Mouse (Mus musculus) C2C12 (cell line): ENCODE data around the gene Fem1b. TPM values are rescaled to one million over a fixed set of nuclear protein-coding genes. Genes with fewer than 3 reads are reported as not detected.
A peak's percentile ranks its signal among the peaks of the same experiment; 100 is the strongest.

Experiments
- H3K27me3 ChIP-seq: one replicate; pipeline ENCODE4 v1.6.1; 2011; ENCODE audit not compliant: control insufficient read depth, insufficient read depth, insufficient read length
- H3K36me3 ChIP-seq: one replicate; pipeline ENCODE4 v1.6.1; 2011; ENCODE audit not compliant: control insufficient read depth, insufficient read depth
- H3K4me3 ChIP-seq: one replicate; pipeline ENCODE4 v1.5.1; 2011; ENCODE audit warnings: mild to moderate bottlenecking, control low read depth; ENCODE audit not compliant: poor library complexity, insufficient read depth, severe bottlenecking
- H3K79me2 ChIP-seq: one replicate; pipeline ENCODE4 v1.6.1; 2011; ENCODE audit not compliant: control insufficient read depth, insufficient read depth
- H3K79me3 ChIP-seq: one replicate; pipeline ENCODE4 v1.6.1; 2011; ENCODE audit warnings: low read depth, control low read depth
- H3ac ChIP-seq: one replicate; pipeline ENCODE3; 2011; ENCODE audit warnings: low read depth; ENCODE audit not compliant: control insufficient read depth, insufficient read length
- CEBPB ChIP-seq: IDR thresholded peaks from one replicate; pipeline ENCODE4 v1.6.1; 2011; ENCODE audit warnings: low read depth, mild to moderate bottlenecking, control low read depth, moderate library complexity
- CTCF ChIP-seq: IDR thresholded peaks from one replicate; pipeline ENCODE4 v1.5.1; 2011; ENCODE audit not compliant: control insufficient read depth, insufficient read depth, insufficient read length
- FOSL1 ChIP-seq: IDR thresholded peaks from one replicate; pipeline ENCODE4 v1.8.0; 2011; ENCODE audit warnings: mild to moderate bottlenecking, low read length; ENCODE audit not compliant: poor library complexity, insufficient read depth, severe bottlenecking
- MAX ChIP-seq: IDR thresholded peaks from one replicate; pipeline ENCODE4 v1.6.1; 2011; ENCODE audit warnings: mild to moderate bottlenecking, control low read depth
- MYOD1 ChIP-seq: IDR thresholded peaks from one replicate; pipeline ENCODE4 v1.6.1; 2011; ENCODE audit warnings: low read depth; ENCODE audit not compliant: control insufficient read depth, insufficient read length
- MYOG ChIP-seq: IDR thresholded peaks from one replicate; pipeline ENCODE4 v1.6.1; 2011; ENCODE audit not compliant: control insufficient read depth, insufficient read length; ENCODE audit errors: extremely low read depth
- USF1 ChIP-seq: IDR thresholded peaks from one replicate; pipeline ENCODE4 v1.6.1; 2011; ENCODE audit warnings: low read depth, mild to moderate bottlenecking, control low read depth, moderate library complexity
- polyA plus RNA-seq: library from polyadenylated mRNA; unstranded; fragments of >200 nt; fragmentation: generic; extraction: Trizol; gene quantifications from one replicate; pipeline ENCODE4 v1.2.1, GENCODE M21; 2012; ENCODE audit warnings: missing spikeins

Gene Fem1b
- polyA plus RNA-seq, 1 experiment = 11.0 TPM

DNA sequence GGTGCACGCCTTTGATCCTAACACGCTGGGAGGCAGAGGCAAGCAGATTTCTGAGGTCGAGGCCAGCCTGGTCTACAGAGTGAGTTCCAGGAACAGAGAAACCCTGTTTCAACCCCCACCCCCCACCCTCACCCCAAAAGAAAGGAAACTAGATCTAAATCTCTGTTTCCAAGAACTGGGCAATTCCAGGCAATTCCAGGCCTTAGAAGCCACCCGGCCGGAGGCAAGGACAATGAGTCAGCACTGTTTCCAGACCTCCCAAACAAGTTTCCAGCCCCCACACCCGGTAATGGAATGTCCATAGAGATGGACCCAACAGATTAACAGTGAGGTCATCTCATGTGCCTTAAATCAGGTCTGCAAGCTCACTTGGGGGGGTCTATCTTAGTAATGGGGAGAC is 18.1 kb upstream of the Fem1b start:
- no peaks in the 10 kb centered on the region for H3K27me3 ChIP-seq
- TF ChIP-seq MYOD1 (no peak), MYOG (no peak), FOSL1 (no peak), MAX (no peak), USF1 (no peak), CTCF (no peak), CEBPB (no peak)
- H3K36me3 ChIP-seq = no peaks in the 10 kb centered on the region

GRCm38 (mm10) chr9:62828662-62829086 is 16.9 kb upstream of the Fem1b start:
- Histone ChIP-seq H3K79me3 (no peaks in the 10 kb centered on the region), H3K79me2 (no peaks in the 10 kb centered on the region), H3K36me3 (no peaks in the 10 kb centered on the region), H3K27me3 (no peaks in the 10 kb centered on the region), H3ac (no peak overlapping the region), H3K4me3 (no peak overlapping the region)
- TF ChIP-seq USF1 (no peak), MAX (peak; percentile 91), FOSL1 (no peak), CEBPB (no peak), CTCF (peak; percentile 97), MYOG (no peak), MYOD1 (no peak)

More for the DNA sequence above, 18.1 kb upstream of the Fem1b start:
- no peaks in the 10 kb centered on the region for H3K79me3 ChIP-seq
- H3K4me3 ChIP-seq = no peak overlapping the region
- no peaks in the 10 kb centered on the region for H3K79me2 ChIP-seq
- H3ac ChIP-seq = no peak overlapping the region

DNA sequence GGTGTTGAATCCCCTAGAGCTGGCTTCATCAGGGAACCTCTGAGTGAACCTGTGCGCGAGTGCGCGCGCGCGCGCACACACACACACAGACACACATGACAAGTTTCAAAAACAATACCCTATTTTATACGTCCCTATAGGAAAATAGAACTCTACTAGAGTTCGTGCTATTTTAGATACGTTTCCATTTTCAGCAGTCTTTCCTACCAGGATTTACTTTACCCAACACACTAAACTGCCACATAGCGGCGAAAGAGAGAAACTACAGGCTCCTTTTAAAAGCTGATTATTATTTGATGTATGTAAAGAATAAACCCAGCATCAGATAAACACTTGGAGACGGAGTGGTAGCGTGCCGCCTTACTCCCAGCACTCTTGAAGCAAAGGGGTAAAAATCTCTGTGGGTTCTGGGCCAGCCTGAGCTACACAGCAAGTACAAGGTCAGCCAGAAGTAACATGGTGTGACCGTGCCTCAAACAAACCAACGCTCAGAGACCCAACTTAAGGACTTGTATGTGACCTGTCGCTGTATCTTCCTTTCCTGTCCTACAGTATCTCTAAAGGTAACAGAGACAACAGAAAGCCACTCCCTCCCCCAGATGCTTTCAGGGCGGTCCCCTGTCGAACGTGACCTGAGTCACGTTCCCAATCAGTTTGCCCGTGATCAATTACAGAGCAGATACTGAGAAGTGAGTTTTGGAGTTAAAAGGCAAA is 16.4 kb upstream of the Fem1b start:
- Histone ChIP-seq H3ac (no peak overlapping the region), H3K27me3 (no peaks in the 10 kb centered on the region), H3K36me3 (no peaks in the 10 kb centered on the region), H3K79me2 (no peaks in the 10 kb centered on the region), H3K4me3 (no peak overlapping the region), H3K79me3 (no peaks in the 10 kb centered on the region)
- no peak for TF ChIP-seq CTCF

DNA sequence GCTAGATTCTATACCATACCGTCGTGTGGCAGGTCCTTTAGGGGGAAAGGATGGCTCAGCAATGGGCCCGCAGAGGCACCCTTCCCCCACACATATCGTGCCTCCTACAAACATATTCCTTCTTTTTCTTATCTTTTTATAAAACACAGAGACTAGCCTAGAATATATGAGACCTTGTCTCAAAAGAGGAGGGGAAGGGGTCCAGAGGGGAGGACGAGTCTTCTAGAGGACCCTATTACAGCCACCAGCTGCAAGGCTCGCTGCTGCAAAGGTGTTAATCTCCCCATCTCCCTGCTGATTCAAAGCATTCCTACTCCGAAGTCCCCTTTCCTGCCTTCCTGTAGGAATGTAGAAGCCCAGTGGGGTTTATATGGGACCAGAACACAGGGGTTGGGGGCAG is 14.7 kb upstream of the Fem1b start:
- Histone ChIP-seq H3ac (no peak overlapping the region), H3K79me3 (no peaks in the 10 kb centered on the region), H3K4me3 (no peak overlapping the region), H3K27me3 (no peaks in the 10 kb centered on the region), H3K36me3 (no peaks in the 10 kb centered on the region), H3K79me2 (no peaks in the 10 kb centered on the region)
- TF ChIP-seq FOSL1 = no peak
- no peak for TF ChIP-seq MYOG
- no peak for TF ChIP-seq CEBPB
- TF ChIP-seq MYOD1 = no peak
- no peak for TF ChIP-seq CTCF
- no peak for TF ChIP-seq MAX
- TF ChIP-seq USF1 = no peak

DNA sequence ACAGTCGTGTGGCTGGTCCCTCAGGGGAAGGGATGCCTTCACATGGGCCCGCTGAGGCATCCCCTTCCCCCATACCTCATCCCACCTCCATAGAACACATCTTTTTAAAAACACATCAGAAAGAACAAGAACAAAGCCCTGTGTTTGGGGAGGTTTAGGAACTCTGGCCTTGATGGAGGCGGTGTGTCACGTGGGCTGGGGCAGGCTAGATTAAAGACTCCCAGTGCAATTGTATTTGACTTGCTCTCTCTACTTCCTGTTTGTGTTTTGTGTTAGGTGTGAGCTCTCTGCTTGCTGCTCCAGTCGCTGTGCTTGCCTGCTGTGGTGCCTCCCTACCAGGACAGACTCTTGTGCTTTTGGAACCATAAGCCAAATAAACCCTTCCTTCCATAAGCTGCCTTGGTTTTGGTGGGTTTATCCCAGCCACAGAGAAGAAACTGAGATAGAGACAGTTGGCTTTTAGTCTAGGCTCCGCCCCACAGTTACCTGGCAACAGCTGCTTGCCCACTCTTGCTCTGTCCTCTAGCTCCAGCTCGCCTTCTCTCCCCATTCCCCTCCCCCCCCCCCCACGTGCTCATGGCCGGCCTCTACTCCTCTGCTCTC is 14.2 kb upstream of the Fem1b start:
- TF ChIP-seq MAX (no peak), CEBPB (no peak), MYOG (no peak), CTCF (no peak), USF1 (no peak)
- Histone ChIP-seq H3K27me3 (no peaks in the 10 kb centered on the region), H3K79me2 (no peaks in the 10 kb centered on the region), H3ac (no peak overlapping the region), H3K79me3 (no peaks in the 10 kb centered on the region), H3K4me3 (no peak overlapping the region), H3K36me3 (no peaks in the 10 kb centered on the region)

DNA sequence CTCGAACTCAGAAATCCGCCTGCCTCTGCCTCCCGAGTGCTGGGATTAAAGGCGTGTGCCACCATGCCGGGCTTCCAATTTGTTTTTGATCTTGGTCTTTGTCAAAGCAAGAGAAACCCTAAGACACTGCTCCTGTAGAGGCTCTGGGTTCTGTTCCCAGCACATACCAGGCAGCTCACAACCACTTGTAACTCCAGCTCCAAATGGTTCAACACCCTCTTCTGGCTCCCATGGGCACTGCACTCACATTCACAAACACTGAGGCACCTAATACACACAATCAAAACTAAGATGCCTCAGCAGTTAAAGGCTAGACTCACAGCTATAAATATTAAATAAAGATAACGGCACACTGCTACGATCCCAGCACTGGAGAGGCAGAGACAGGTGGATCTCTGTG is 10.1 kb upstream of the Fem1b start:
- Histone ChIP-seq H3K79me3 (no peaks in the 10 kb centered on the region), H3K79me2 (no peaks in the 10 kb centered on the region), H3K27me3 (no peaks in the 10 kb centered on the region), H3K36me3 (no peaks in the 10 kb centered on the region), H3ac (no peak overlapping the region), H3K4me3 (no peak overlapping the region)
- TF ChIP-seq MYOG = no peak
- no peak for TF ChIP-seq MYOD1
